Mouse (Mus musculus): ENCODE results near the gene Fam71d. TPM values are rescaled to one million over a fixed set of nuclear protein-coding genes. Genes with fewer than 3 reads are reported as not detected.

Fam71d gene
- polyA plus RNA-seq (2017; shearing (Covaris generic)), result under 1 TPM in 1 of 2 experiments, not detected in 1; 0.46 TPM

GRCm38 (mm10) chr12:78691325-78691724 is at the start of gene Fam71d:
TSS of gene Fam71d (plus strand) at chr12:78691535.
- ATAC-seq, result no peak

DNA sequence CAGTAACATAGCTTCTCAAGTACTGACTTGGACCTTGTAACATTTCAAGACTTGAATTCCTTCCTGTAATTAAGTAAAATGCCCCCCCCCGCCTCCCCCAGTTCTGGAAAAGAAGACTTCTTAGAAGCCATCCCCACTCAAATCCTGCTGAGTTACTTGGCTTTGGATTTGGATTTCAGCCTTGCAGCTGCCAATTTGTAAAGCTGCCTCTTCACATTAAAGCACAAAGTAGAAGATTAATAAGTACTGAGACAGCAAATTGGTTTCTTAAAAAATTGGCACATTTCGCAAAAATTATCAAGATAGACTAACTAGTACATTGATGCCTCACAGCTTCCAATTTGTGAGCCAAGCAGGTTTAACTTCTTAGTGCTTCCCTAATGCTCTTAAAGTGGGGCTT is 47.6 kb upstream of the Fam71d start:
- no peak for ATAC-seq

GRCm38 (mm10) chr12:78645282-78645681 is 46.1 kb upstream of the Fam71d start:
- no peak for ATAC-seq

GRCm38 (mm10) chr12:78659718-78660304 is 31.5 kb upstream of the Fam71d start:
- ATAC-seq, result no peak

- ATAC-seq, result no peak
These were observed 13.1 kb upstream of the Fam71d start for GRCm38 (mm10) chr12:78678101-78678806.

GRCm38 (mm10) chr12:78678807-78679189 is 12.5 kb upstream of the Fam71d start:
- ATAC-seq, result no peak

DNA sequence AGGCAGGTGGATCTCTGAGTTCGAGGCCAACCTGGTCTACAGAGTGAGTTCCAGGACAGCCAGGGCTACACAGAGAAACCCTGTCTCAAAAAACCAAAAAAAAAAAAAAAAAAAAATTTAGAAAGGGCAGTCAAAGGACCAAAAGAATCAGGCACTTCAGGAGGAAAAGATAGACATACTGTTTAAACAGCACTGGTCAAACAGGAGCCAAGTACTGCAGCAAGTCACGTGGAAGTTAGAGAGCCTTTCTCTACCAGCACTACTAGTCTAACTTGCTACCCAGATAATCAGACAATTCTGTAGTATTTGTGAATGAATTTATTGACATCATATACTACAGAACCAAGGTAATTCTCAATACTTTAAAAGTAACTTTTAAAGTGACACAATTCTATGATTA is 10.3 kb upstream of the Fam71d start:
- no peak for ATAC-seq

GRCm38 (mm10) chr12:78682279-78682678 is 9.1 kb upstream of the Fam71d start:
- peak; percentile 73 for ATAC-seq

- peak; percentile 79 for ATAC-seq
These were observed 5.6 kb upstream of the Fam71d start for GRCm38 (mm10) chr12:78685669-78686215.

- ATAC-seq, result no peak
These were observed 2.5 kb upstream of the Fam71d start for GRCm38 (mm10) chr12:78688876-78689275.

DNA sequence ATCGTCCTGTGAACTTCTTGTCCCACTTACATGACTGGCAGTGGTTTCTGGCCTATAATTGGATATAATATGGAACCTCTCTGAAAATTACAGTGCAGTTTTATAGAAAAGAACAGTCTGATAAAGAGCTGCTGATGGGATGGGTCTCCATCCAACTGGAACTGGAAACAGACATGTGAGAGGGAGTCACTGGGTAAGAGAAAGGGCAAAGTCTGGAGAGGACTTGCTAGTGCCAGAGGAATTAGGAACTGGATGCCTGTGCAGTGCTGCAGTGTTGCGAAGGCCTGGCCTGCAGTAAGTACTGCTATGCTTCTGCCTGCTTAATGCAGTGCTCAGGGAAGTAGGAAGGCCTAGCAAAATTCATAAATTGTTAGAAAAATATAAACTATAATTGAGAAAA is 1.9 kb downstream of the Fam71d start:
- no peak for ATAC-seq

DNA sequence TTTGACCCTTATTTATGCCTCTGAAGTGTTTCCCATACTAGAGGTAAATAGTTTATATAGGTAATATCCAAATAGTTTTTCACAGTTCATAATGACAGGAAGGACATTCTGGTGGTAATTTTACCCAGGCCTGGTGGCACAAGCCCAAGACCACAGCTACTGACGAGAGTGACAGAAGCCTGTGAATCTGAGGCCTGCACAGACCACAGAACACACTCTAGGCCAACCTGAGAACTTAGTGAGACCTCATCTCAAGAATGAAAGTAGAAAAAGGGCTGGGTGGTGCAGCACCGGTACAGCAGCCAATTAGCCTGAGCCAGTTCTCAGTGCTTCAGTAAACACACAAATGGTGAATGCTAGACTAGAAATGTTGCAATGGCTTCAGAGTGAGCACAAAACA is 26.4 kb downstream of the Fam71d start:
- ATAC-seq, result no peak

- ATAC-seq, result no peak
These were observed 36.4 kb downstream of the Fam71d start for GRCm38 (mm10) chr12:78727723-78728122.

- no peak for ATAC-seq
These were observed 48.3 kb downstream of the Fam71d start for GRCm38 (mm10) chr12:78739633-78740032.

DNA sequence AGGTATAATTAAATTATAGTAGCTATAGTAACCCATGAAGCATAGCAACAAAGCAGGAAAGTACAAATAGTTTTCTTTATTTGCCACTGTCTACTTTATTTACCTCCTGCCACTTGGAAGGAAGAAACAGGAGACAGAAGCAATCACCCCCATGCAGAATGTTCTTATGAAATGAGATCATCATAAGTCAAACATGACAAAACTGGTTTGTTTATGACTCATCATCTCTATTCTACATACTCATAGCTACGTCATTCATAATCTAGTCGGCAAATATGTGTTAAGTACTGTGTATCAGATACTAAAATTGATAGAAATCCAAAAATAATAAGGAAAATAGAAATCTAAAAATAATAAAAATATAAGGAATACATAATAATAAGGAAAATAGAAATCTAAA is 49.0 kb downstream of the Fam71d start:
- no peak for ATAC-seq

- ATAC-seq, result no peak
These were observed 54.9 kb downstream of the Fam71d start for GRCm38 (mm10) chr12:78746226-78746625.

GRCm38 (mm10) chr12:78747406-78747805 is 56.1 kb downstream of the Fam71d start:
- no peak for ATAC-seq

DNA sequence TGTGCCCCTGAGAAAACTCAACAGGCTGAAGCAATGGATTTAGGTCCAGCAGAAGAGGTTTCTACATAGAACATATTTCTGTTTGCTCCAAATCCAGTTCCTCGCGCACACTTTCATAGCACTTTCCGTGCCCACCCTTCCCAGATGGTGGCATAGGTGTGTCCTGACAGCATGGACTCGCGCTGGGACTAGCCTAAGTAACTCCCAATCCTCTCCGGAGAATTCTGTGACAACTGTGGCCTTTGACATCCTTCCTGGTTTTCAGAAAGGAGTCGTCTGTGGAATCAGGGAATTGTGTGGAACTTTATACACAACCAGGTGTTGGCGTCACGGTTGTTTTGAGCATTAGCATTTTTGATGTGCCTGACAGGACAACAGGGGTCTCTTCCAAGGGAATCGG is 56.8 kb downstream of the Fam71d start:
- peak; percentile 7 for ATAC-seq

DNA sequence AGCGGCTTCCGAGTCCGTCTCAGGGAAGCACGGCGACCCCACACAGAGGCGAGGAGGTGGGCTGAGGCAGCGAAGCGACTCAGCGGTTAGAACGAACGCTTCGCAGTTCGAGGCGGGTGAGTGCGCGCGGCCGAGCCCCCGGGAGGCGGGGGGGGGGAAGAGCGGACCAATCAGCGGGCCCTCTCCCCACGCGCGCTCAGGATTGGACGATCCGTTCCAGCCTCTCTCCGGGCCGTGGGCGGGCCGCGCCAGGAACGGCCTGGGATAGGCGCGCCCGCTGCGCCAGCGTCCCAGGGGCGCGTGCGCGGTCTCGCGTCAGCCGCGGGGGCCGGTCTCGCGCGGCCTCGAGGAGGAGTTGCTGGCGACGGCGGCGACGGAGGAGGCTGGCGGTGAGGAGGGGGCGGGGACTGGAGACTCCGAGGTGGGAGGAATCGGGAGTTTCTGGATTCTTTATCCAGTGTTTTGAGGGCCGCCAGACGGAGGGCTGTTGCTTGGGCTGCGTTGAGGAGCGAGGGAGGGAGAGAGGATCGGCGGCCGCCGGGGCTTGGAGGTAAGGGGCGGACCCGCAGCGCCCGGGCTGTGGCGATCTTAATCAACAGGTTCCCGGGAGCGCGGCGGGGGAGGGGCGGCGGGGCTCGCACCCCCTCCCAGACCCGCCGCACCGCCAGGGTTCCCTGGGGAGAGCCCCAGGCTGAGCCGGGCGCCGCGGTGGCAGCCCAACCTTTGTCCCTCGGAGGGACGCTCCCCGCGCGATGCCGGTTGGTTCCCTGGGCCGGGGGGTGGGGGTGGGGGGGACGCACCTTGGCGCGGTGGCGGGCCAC is 57.4 kb downstream of the Fam71d start, which contains the start of gene Mpp5:
Gene Mpp5 (plus strand): TSS at position 351 of the 821 bp plus-strand sequence.
- peak; percentile 95 for ATAC-seq

- peak; percentile 1 for ATAC-seq
These were observed 58.1 kb downstream of the Fam71d start for GRCm38 (mm10) chr12:78749378-78749801.

DNA sequence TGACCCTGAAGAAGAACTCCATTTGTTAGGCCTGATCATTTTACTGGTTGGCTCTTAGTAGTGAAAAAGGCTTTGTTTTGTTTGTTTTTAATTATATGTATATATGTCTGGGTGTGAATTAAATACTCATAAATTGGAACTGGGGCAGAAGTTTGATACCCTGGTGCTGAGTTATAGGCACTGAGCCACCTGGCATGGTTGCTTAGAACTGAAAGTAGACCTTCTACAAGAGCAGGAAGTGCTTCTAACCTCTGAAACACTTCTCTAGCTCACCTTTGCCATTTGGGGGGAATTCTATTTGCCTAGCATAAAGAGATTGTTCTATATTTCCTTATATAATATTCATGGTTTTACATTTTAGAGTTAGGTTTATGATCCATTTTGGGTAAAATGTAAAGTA is 70.6 kb downstream of the Fam71d start:
- peak; percentile 69 for ATAC-seq

GRCm38 (mm10) chr12:78769031-78769713 is 77.8 kb downstream of the Fam71d start:
- ATAC-seq, result no peak

GRCm38 (mm10) chr12:78773211-78773610 is 81.9 kb downstream of the Fam71d start:
- ATAC-seq, result no peak
